Mouse (Mus musculus) heart, postnatal 14 days (tissue): Measurements from ENCODE around the gene Fam206a. TPM values are rescaled to one million over a fixed set of nuclear protein-coding genes. Genes with fewer than 3 reads are reported as not detected.

Experiments
- DNase-seq, 2 experiments: peaks; one replicate each; pipeline ENCODE4 v3.0.0; 2021 to 2022
- intact Hi-C: fragments of 180-260 bp; cut with DNase I; formaldehyde crosslinking; loops from one replicate; pipeline ENCODE4 v1.15.1; 2025
- long read RNA-seq, 2 experiments: library from polyadenylated mRNA; stranded (forward); transcript quantifications; one replicate each; pipeline ENCODE4 v2.0.0; 2021
- total RNA-seq, 2 experiments: library from RNA; stranded (reverse); gene quantifications; 2 replicates each; pipeline ENCODE4 v1.2.3; 2021

Fam206a gene
- total RNA-seq = 1 to 10 TPM; 3.6 to 4.1 TPM
- long read RNA-seq, experiment 1, full-length matches to known transcripts = 2 of 2 reads
- long read RNA-seq, experiment 1, partial matches to known transcripts = 0 of 2 reads
- long read RNA-seq, experiment 1, other reads (novel, unspliced or antisense) = 0 of 2 reads
- long read RNA-seq, experiment 2, full-length matches to known transcripts = 2 of 2 reads
- long read RNA-seq, experiment 2, partial matches to known transcripts = 0 of 2 reads
- long read RNA-seq, experiment 2, other reads (novel, unspliced or antisense) = 0 of 2 reads

DNA sequence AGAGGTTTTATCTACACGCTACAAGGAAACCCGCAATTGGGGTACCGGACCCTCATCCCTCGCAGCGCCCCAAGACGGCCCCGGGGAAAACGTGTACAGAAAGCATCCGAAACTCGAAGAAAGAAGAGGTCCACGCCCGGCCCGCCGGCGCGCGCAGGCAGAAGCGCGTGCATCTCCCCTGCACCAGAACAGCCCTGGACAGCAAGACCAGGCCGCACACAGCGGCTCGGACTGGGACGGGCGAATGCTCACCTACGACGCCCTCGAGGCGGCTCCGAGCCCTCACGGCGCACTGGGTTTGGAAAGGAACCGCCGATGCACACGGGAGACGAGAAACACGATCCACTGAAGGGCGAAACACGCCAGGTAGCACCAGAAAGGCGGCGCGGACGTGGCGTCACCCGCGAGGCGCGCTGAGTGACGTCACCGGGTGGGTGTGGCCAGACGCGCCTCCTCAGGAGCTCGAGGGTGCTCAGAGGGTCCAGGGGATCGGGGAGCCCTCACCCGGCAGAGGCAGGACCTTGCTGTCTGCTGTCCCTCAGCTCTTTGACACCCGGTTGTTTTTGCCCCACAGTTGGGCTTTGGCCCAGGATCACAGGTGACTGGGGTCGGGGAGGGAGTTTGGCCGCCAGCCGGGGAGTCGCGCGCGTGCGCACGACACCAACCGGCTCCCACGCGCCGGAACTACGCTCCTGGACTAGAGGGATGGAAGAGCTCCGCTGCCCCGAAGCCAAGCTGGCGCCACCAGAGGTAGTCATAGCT lies at the start of gene Fam206a, which contains the start of gene Elp1:
Fam206a (plus strand) TSS at position 439 of the 762 bp plus-strand sequence.
Elp1 (minus strand) TSS at position 425 of the 762 bp plus-strand sequence.
- intact Hi-C loops = no loop called here
- DNase-seq = peak; percentile 97 to 99

DNA sequence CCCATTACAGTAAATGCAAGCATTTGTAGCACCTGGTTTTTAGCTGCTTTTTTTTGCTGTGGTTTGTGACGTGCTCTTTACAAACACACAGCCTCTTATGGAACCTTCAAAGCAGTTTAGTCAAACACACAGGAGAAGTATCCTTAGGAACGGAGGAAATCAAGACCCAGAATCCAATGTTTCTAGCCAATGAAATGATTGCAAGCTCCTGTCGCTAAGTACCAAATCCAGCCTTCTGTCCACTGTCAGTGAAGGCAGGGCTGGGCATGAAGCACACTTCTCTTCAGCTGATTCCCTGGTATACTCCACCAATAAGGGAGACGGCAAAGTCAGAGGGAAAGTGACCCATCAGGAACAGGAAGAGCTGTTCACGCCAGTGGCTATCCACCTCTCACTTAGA lies 46.1 kb upstream of the Fam206a start:
- no peak for DNase-seq
- intact Hi-C loops = no loop called here

- intact Hi-C loops = no loop called here
- DNase-seq = no peak
Observed at GRCm38 (mm10) chr4:56756966-56757600, 45.1 kb upstream of the Fam206a start.

- intact Hi-C loops = no loop called here
- DNase-seq = no peak
Observed at GRCm38 (mm10) chr4:56757693-56758092, 44.5 kb upstream of the Fam206a start.

GRCm38 (mm10) chr4:56767861-56768284 lies 34.3 kb upstream of the Fam206a start:
- DNase-seq = peak; percentile 23 to 54
- intact Hi-C loops = no loop called here

GRCm38 (mm10) chr4:56768913-56769312 lies 33.2 kb upstream of the Fam206a start:
- peak; percentile 52 to 74 for DNase-seq
- intact Hi-C loops = no loop called here

- no peak for DNase-seq
- intact Hi-C loops = no loop called here
Observed at GRCm38 (mm10) chr4:56771065-56771464, 31.1 kb upstream of the Fam206a start.

- no peak for DNase-seq
- intact Hi-C loops = no loop called here
Observed at GRCm38 (mm10) chr4:56791373-56791772, 10.8 kb upstream of the Fam206a start.

DNA sequence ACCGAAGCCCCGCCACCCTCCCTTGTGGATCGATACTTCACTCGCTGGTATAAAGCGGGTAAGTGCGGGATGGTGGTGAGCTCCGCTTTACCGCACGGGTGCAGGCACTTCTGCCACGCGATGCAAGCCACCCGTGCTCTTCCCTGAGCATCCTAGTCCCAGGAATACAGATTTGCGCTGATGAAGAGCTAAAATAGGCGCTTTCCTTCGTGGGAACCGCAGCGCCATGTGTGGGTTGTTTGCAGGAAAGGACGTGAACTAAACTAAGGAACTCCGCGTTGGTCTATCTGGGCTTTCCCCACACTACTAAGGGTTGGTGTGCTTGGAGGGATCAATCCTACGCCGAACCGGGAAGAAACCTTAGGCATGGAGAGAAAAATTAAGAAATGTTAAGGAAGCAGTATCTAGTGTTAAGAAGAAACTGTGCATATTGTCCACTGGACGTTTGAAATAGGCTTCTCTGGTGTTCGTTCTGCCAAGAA lies 565 bp downstream of the Fam206a start:
- intact Hi-C loops = no loop called here
- no peak for DNase-seq

DNA sequence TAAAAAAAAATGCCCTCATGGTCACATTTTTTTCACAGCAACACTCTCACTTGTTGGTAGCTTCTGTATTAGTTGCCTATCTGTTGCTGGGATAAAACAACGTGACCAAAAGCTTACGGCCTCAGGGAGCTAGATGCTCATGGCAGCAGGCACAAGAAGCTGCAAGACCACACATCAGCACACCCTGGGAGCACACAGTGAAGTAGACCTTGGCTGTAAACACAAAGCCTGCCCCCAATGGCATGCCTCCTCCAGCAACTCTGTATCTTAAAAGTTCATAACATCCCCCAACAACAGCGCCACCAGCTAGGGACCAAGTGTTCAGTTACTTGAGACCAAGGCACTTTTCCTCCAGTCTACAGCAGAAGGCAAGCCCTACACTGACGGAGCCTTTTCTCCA lies 6.9 kb downstream of the Fam206a start:
- intact Hi-C loops = no loop called here
- DNase-seq = no peak

DNA sequence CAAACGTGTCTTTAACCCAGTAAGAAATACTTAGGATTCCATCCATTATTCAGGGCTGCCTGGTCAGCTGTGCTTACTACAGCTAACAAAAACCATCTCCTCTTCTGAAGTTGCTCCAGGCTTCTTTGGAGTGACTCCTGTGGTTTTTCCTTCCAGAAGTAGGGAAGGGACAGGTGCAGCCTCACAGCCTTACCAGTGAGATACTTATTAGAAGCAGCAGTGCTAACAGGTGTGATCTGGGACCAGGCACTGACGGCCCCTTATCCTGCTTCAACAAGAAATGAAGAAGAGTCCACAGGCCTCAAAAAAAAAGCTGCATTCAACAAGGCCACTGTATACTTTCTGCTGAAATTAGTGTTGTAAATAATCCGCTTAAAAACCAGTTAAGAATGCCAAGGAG lies 9.5 kb downstream of the Fam206a start:
- no peak for DNase-seq
- intact Hi-C loops = no loop called here

GRCm38 (mm10) chr4:56812096-56812495 lies 10.0 kb downstream of the Fam206a start:
- DNase-seq = no peak
- intact Hi-C loops = no loop called here

DNA sequence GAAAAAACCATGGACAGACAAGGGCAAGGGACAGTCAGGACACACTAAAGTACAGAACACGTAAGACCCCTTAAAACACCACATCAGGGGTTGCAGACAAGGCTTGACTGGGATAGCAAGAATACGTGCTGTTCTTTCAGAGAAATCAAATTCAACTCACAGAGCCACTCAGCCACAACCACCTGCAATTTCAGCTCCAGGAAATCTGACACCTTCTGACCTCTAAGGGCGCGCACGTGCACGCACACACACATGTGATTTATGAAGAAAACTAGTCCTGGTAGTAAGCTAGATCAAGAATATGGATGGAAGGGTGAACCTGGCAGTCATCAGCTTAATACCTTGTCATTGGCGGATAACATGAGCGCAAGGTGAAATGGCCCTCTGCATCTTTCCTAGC lies 13.0 kb downstream of the Fam206a start:
- DNase-seq = no peak
- intact Hi-C loops = no loop called here

GRCm38 (mm10) chr4:56820017-56820550 lies 17.9 kb downstream of the Fam206a start:
- intact Hi-C loops = no loop called here
- peak in 1 of 2 experiments; percentile 10 for DNase-seq

- intact Hi-C loops = no loop called here
- no peak for DNase-seq
Observed at GRCm38 (mm10) chr4:56824231-56824630, 22.1 kb downstream of the Fam206a start.

GRCm38 (mm10) chr4:56828932-56829331 lies 26.8 kb downstream of the Fam206a start:
- no peak for DNase-seq
- intact Hi-C loops = no loop called here

DNA sequence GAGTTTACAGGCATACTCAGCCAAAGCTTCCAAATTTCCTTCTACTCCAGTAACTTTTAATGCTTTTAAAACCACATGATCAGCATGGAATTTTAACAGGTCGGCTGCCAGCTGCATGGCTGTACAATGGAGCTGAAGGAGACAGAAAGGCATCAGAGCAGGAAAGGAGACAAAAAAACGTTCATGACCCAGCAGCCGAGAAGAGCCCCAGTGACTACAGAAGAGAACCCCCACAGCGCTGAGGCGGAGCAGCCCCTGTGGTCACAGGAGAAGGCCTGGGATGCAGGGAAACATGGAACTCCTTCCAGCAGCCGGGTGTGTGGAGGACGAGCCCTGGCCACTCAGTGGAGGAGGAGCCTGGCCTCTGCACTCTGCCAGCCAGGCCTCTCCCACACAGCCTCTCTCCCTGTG lies 27.4 kb downstream of the Fam206a start:
- intact Hi-C loops = no loop called here
- peak; percentile 31 to 37 for DNase-seq

- intact Hi-C loops = no loop called here
- DNase-seq = no peak
Observed at GRCm38 (mm10) chr4:56831013-56831609, 29.0 kb downstream of the Fam206a start.

DNA sequence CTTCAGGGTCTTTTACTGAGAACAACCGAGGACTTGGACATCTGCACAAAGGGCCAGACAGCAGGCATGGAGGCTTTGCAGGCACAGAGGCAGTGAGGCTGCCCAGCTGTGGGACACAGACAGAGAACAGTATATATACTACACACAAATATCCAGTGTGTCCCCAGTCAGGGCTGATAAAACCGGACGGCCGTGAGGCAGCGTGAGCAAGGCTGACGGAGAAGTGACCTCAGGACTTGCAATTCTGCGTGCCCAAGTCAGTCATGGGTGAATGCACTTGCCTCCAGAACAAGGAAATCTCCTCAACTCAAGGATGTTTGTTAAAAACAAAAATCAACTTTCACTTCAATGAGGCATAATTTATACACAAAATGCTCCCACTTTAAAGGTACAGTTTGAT lies 29.9 kb downstream of the Fam206a start:
- DNase-seq = no peak
- intact Hi-C loops = no loop called here

DNA sequence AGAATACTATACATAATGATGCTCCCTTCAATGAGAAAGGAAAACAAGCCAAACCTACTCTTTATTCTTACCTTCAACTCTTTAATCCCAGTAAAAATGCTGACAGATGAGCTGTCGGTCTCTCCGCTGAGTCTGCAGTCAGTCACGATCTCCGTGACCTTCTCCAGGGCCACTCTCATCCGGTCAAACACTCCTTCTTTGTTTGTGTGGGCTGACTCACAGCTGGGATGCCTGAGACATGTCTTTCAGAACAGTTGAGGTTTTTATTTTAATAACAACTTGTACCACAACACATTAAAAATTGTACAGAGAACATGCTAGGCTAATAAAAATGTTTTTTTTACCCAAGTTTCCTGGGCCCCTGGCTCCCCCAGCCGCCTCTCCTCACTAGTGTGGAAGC lies 35.5 kb downstream of the Fam206a start:
- DNase-seq = no peak
- intact Hi-C loops = no loop called here

GRCm38 (mm10) chr4:56840297-56840696 lies 38.2 kb downstream of the Fam206a start:
- DNase-seq = no peak
- intact Hi-C loops = no loop called here
